In the genomic region with DNA sequence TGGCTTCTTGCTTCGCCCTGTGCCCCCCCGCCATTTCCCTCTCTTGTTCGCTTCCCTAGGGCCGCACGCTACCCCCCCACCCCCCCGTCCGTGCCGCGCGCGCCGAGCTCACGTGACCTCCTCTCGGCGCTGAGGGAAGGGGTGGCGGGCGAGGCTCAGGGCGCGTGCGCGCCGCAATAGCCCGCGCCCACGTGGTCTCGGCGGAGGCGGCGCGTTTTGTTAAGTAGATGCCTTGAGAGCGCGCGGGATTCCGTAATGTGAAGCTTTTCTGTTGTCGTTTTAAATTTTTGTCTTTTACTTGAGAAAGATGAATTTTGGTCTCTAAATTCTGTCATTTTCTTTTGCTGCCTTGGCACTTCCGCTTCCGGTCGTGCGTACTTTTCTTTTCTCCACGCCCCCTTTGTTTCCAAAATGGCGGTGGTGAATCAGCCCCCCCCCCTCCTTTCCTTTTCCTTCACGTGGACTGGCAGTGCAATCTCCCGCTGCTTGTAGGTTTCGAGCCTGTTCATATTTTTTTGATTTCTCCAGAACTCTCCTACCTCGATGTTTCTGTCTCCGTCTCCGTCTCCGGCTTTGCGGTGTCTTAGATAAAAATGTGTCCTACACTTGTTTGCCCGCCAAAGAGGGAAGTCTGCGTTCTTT, we compare ENCODE assay signal across 8 mouse cellular contexts. TPM values are rescaled to one million over a fixed set of nuclear protein-coding genes. Genes with fewer than 3 reads are reported as not detected.
A peak's percentile ranks its signal among the peaks of the same experiment; 100 is the strongest.
DNase-seq lines count a peak whose midpoint lies in the region; ATAC-seq and TF ChIP-seq lines count a peak whose summit lies in the region.

No protein-coding gene starts in this region.

- H3K4me3 ChIP-seq in spleen, adult 2 months (ENCODE audit: extremely low read depth, insufficient read depth, insufficient read length): peak overlapping the region; percentile 84
- H3K4me3 ChIP-seq in forebrain, embryonic 11.5 days (ENCODE audit: low read depth, low read length): peak overlapping the region; percentile 64
- peak overlapping the region; percentile 62 for H3K4me3 ChIP-seq in intestine, embryonic 15.5 days (replicated peaks)
- peak overlapping the region; percentile 76 for H3K4me3 ChIP-seq in lung, postnatal 0 days (ENCODE audit: low read depth, low read length)

- peak overlapping the region; percentile 86 for H3K9ac ChIP-seq in forebrain, embryonic 11.5 days (ENCODE audit: low read length)
- peak overlapping the region; percentile 72 for H3K9ac ChIP-seq in intestine, embryonic 15.5 days
- peak overlapping the region; percentile 96 for H3K9ac ChIP-seq in lung, postnatal 0 days (replicated peaks; ENCODE audit: low read depth)

- H3K27me3 ChIP-seq in spleen, adult 2 months (ENCODE audit: control insufficient read depth, insufficient read depth, low read length): no peaks in the 10 kb centered on the region
- H3K27me3 ChIP-seq in forebrain, embryonic 11.5 days (ENCODE audit: control insufficient read depth, insufficient read depth, low read length): peaks cover 7% of the 10 kb centered on the region
- H3K27me3 ChIP-seq in intestine, embryonic 15.5 days (replicated peaks): peaks cover 7% of the 10 kb centered on the region; the same call in 1 of the 2 replicates
- H3K27me3 ChIP-seq in lung, postnatal 0 days (replicated peaks; ENCODE audit: insufficient read depth, low read length): peaks cover 9% of the 10 kb centered on the region

- 0 out of 2 replicates have a peak, but pooled peaks have one; percentile 11 for TF ChIP-seq EP300 in lung, postnatal 0 days (IDR thresholded peaks at IDR 0.05)

- peaks cover 8% of the 10 kb centered on the region; the same call in 1 of the 2 replicates for H3K4me1 ChIP-seq in spleen, adult 2 months (ENCODE audit: control insufficient read depth, insufficient read depth, insufficient read length)
- H3K4me1 ChIP-seq in forebrain, embryonic 11.5 days (replicated peaks; ENCODE audit: control insufficient read depth, insufficient read depth, low read length): peaks cover 13% of the 10 kb centered on the region; the same call in 1 of the 2 replicates
- peaks cover 22% of the 10 kb centered on the region for H3K4me1 ChIP-seq in intestine, embryonic 15.5 days (replicated peaks)
- H3K4me1 ChIP-seq in lung, postnatal 0 days (ENCODE audit: insufficient read depth, low read depth, low read length): peaks cover 11% of the 10 kb centered on the region; the same call in 1 of the 2 replicates

- peak; percentile 55 for ATAC-seq in forebrain, embryonic 11.5 days (replicated peaks; ENCODE audit: low FRiP score)
- ATAC-seq in intestine, embryonic 15.5 days: peak; percentile 68
- ATAC-seq in lung, postnatal 0 days: peak; percentile 54

- no peaks in the 10 kb centered on the region for H3K9me3 ChIP-seq in forebrain, embryonic 11.5 days (ENCODE audit: control insufficient read depth, low read length)
- H3K9me3 ChIP-seq in intestine, embryonic 15.5 days: no peaks in the 10 kb centered on the region
- H3K9me3 ChIP-seq in lung, postnatal 0 days (ENCODE audit: low read length): no peaks in the 10 kb centered on the region

- H3K36me3 ChIP-seq in spleen, adult 2 months (ENCODE audit: control insufficient read depth, insufficient read depth, low read length): peaks cover 12% of the 10 kb centered on the region
- H3K36me3 ChIP-seq in forebrain, embryonic 11.5 days (ENCODE audit: control insufficient read depth, insufficient read depth, low read length): no peaks in the 10 kb centered on the region; the same call in 1 of the 2 replicates
- H3K36me3 ChIP-seq in intestine, embryonic 15.5 days: 0 out of 2 replicates have a peak, but pooled peaks cover 7% of the 10 kb centered on the region
- no peaks in the 10 kb centered on the region for H3K36me3 ChIP-seq in lung, postnatal 0 days (ENCODE audit: insufficient read depth, low read length)

- peak overlapping the region; percentile 96 for H3K27ac ChIP-seq in spleen, adult 2 months (ENCODE audit: insufficient read depth, low read length)
- peak overlapping the region; percentile 98 for H3K27ac ChIP-seq in forebrain, embryonic 11.5 days (ENCODE audit: low read depth, low read length)
- peak overlapping the region; percentile 99 for H3K27ac ChIP-seq in intestine, embryonic 15.5 days
- peak overlapping the region; percentile 100 for H3K27ac ChIP-seq in lung, postnatal 0 days (ENCODE audit: low read length)

- TF ChIP-seq CTCF in spleen, adult 2 months (IDR thresholded peaks at IDR 0.05; ENCODE audit: extremely low read depth, insufficient read depth, insufficient read length, insufficient replicate concordance): no peak
- TF ChIP-seq CTCF in lung, postnatal 0 days (IDR thresholded peaks at IDR 0.05): no peak

- H3K4me2 ChIP-seq in forebrain, embryonic 11.5 days (ENCODE audit: low read depth, low read length, severe bottlenecking): peak overlapping the region; percentile 59
- peak overlapping the region; percentile 74 for H3K4me2 ChIP-seq in intestine, embryonic 15.5 days (replicated peaks)
- H3K4me2 ChIP-seq in lung, postnatal 0 days (replicated peaks; ENCODE audit: low read depth, low read length): peak overlapping the region; percentile 91

- under 1% methylated on average over 47 of the region's 51 CpGs for WGBS in spleen, adult 2 months
- under 1% methylated on average over 51 of the region's 51 CpGs for WGBS in forebrain, embryonic 11.5 days
- WGBS in intestine, embryonic 15.5 days: under 1% methylated on average over 51 of the region's 51 CpGs
- 4% methylated on average over 40 of the region's 51 CpGs for WGBS in lung, postnatal 0 days

- TF ChIP-seq POLR2A in spleen, adult 2 months (IDR thresholded peaks at IDR 0.05; ENCODE audit: low read depth, low read length): no peak

- peak; percentile 59 to 82 for DNase-seq in spleen, adult 2 months (ENCODE audit: low read depth in 1 of 2, low spot score in 2 of 2)
- no peak for DNase-seq in spleen, adult 12 weeks (ENCODE audit: low spot score)
- DNase-seq in T-cell, adult 2 months (ENCODE audit: low spot score): peak; percentile 79
- DNase-seq in forebrain, embryonic 11.5 days (ENCODE audit: low spot score): peak; percentile 85
- peak; percentile 93 for DNase-seq in lung, postnatal 0 days (ENCODE audit: low spot score)
- peak; percentile 75 for DNase-seq in retina, postnatal 7 days (ENCODE audit: low read depth, low spot score)
- no peak for DNase-seq in frontal cortex, postnatal 14 days (ENCODE audit: low spot score in 2 of 2)

RNA-seq across cellular contexts. Expression of gene U2af2, which starts 0.5 kb away (rescaled TPM):
- 210 and 216 TPM in 2 replicates for polyA plus RNA-seq in spleen, adult 2 months (2012; rRNA removed)
- polyA plus RNA-seq in forebrain, embryonic 11.5 days (2014; fragmentation: Nextera tagmentation; extraction: Ambion mirVana): 222 and 236 TPM in 2 replicates
- 126 and 130 TPM in 2 replicates for polyA plus RNA-seq in intestine, embryonic 15.5 days (2015; fragmentation: Nextera tagmentation; extraction: Ambion mirVana)
- 42.0 and 46.1 TPM in 2 replicates for polyA plus RNA-seq in lung, postnatal 0 days (2015; fragmentation: Nextera tagmentation; extraction: Ambion mirVana)

RNA-seq across cellular contexts. Expression of gene Zfp580, which starts 11.1 kb away (rescaled TPM):
- 12.7 and 24.9 TPM in 2 replicates for polyA plus RNA-seq in spleen, adult 2 months (2012; rRNA removed)
- polyA plus RNA-seq in forebrain, embryonic 11.5 days (2014; fragmentation: Nextera tagmentation; extraction: Ambion mirVana): 44.6 and 51.4 TPM in 2 replicates
- polyA plus RNA-seq in intestine, embryonic 15.5 days (2015; fragmentation: Nextera tagmentation; extraction: Ambion mirVana): 22.2 and 25.0 TPM in 2 replicates
- 25.7 and 30.4 TPM in 2 replicates for polyA plus RNA-seq in lung, postnatal 0 days (2015; fragmentation: Nextera tagmentation; extraction: Ambion mirVana)

RNA-seq across cellular contexts. Expression of gene Epn1, which starts 17.6 kb away (rescaled TPM):
- polyA plus RNA-seq in spleen, adult 2 months (2012; rRNA removed): 196 and 257 TPM in 2 replicates
- polyA plus RNA-seq in forebrain, embryonic 11.5 days (2014; fragmentation: Nextera tagmentation; extraction: Ambion mirVana): 70.1 and 75.0 TPM in 2 replicates
- 62.4 and 66.5 TPM in 2 replicates for polyA plus RNA-seq in intestine, embryonic 15.5 days (2015; fragmentation: Nextera tagmentation; extraction: Ambion mirVana)
- 40.7 and 41.6 TPM in 2 replicates for polyA plus RNA-seq in lung, postnatal 0 days (2015; fragmentation: Nextera tagmentation; extraction: Ambion mirVana)

RNA-seq across cellular contexts. Expression of gene Zfp784, which starts 24.2 kb away (rescaled TPM):
- polyA plus RNA-seq in spleen, adult 2 months (2012; rRNA removed): 4.2 and 5.4 TPM in 2 replicates
- polyA plus RNA-seq in forebrain, embryonic 11.5 days (2014; fragmentation: Nextera tagmentation; extraction: Ambion mirVana): 3.9 and 4.8 TPM in 2 replicates
- polyA plus RNA-seq in intestine, embryonic 15.5 days (2015; fragmentation: Nextera tagmentation; extraction: Ambion mirVana): 6.0 and 6.5 TPM in 2 replicates
- 6.5 and 7.7 TPM in 2 replicates for polyA plus RNA-seq in lung, postnatal 0 days (2015; fragmentation: Nextera tagmentation; extraction: Ambion mirVana)

RNA-seq across cellular contexts. Expression of gene 4632433K11Rik, which starts 28.6 kb away (rescaled TPM):
- not detected in 2 replicates for polyA plus RNA-seq in spleen, adult 2 months (2012; rRNA removed)
- not detected in 2 replicates for polyA plus RNA-seq in forebrain, embryonic 11.5 days (2014; fragmentation: Nextera tagmentation; extraction: Ambion mirVana)
- not detected in 2 replicates for polyA plus RNA-seq in intestine, embryonic 15.5 days (2015; fragmentation: Nextera tagmentation; extraction: Ambion mirVana)
- polyA plus RNA-seq in lung, postnatal 0 days (2015; fragmentation: Nextera tagmentation; extraction: Ambion mirVana): not detected in 2 replicates

Comparison
In these comparisons a context has a peak if more than half of its experiments do, and no peak if none do; other contexts are left out.
1. DNase-seq: peak in spleen, adult 2 months (2 of 2), T-cell, adult 2 months (single experiment), forebrain, embryonic 11.5 days (single experiment), lung, postnatal 0 days (single experiment) and retina, postnatal 7 days (single experiment); none in spleen, adult 12 weeks (single experiment) and frontal cortex, postnatal 14 days (0 of 2).
2. Peak in every context shown above with its lines, with median percentiles within 50 percentile points of each other: H3K27ac ChIP-seq, H3K4me3 ChIP-seq, ATAC-seq, H3K4me2 ChIP-seq and H3K9ac ChIP-seq.